Mouse (Mus musculus) CD4-positive helper T cell, adult 2 months (primary cell): ENCODE measurements around the gene Zfp64.
"Not testable (repeated sequence)": the region's sequence is repeated elsewhere in the genome, so short reads cannot be mapped to it uniquely, and the experiment has no call there.

Experiments used
- DNase-seq: peaks from one replicate; pipeline ENCODE4 v3.0.0-alpha.2; 2012; ENCODE audit warnings: low read depth, missing footprints, low spot score

Zfp64 gene

GRCm38 (mm10) chr2:168895531-168895930 lies 59.9 kb downstream of the Zfp64 start:
- no peak for DNase-seq

GRCm38 (mm10) chr2:168894738-168895137 lies 60.6 kb downstream of the Zfp64 start:
- DNase-seq, result no peak

GRCm38 (mm10) chr2:168892057-168892456 lies 63.3 kb downstream of the Zfp64 start:
- DNase-seq, result no peak

- no peak for DNase-seq
These were observed 70.7 kb downstream of the Zfp64 start for GRCm38 (mm10) chr2:168884641-168885040.

- no peak for DNase-seq
These were observed 72.4 kb downstream of the Zfp64 start for GRCm38 (mm10) chr2:168882997-168883396.

- peak; percentile 12 for DNase-seq
These were observed 73.5 kb downstream of the Zfp64 start for GRCm38 (mm10) chr2:168881927-168882326.

GRCm38 (mm10) chr2:168879573-168879972 lies 75.8 kb downstream of the Zfp64 start:
- DNase-seq, result no peak

- no peak for DNase-seq
These were observed 76.7 kb downstream of the Zfp64 start for GRCm38 (mm10) chr2:168878708-168879107.

- DNase-seq, result no peak
These were observed 77.2 kb downstream of the Zfp64 start for GRCm38 (mm10) chr2:168878158-168878557.

GRCm38 (mm10) chr2:168876631-168877030 lies 78.8 kb downstream of the Zfp64 start:
- no peak for DNase-seq

- no peak for DNase-seq
These were observed 80.9 kb downstream of the Zfp64 start for GRCm38 (mm10) chr2:168874498-168874897.

GRCm38 (mm10) chr2:168871767-168872511 lies 83.4 kb downstream of the Zfp64 start:
- no peak for DNase-seq

- DNase-seq, result peak; percentile 12
These were observed 84.9 kb downstream of the Zfp64 start for GRCm38 (mm10) chr2:168870480-168870879.

- no peak for DNase-seq
These were observed 88.4 kb downstream of the Zfp64 start for GRCm38 (mm10) chr2:168866942-168867341.

- no peak for DNase-seq
These were observed 89.0 kb downstream of the Zfp64 start for GRCm38 (mm10) chr2:168866436-168866835.

GRCm38 (mm10) chr2:168864905-168865304 lies 90.5 kb downstream of the Zfp64 start:
- no peak for DNase-seq

- no peak for DNase-seq
These were observed 92.7 kb downstream of the Zfp64 start for GRCm38 (mm10) chr2:168862694-168863093.

- DNase-seq, result no peak
These were observed 94.3 kb downstream of the Zfp64 start for GRCm38 (mm10) chr2:168860922-168861740.

- no peak for DNase-seq
These were observed 95.2 kb downstream of the Zfp64 start for GRCm38 (mm10) chr2:168860032-168860691.

GRCm38 (mm10) chr2:168856638-168857037 lies 98.7 kb downstream of the Zfp64 start:
- DNase-seq, result no peak

- no peak for DNase-seq
These were observed 100.6 kb downstream of the Zfp64 start for GRCm38 (mm10) chr2:168854777-168855176.

- DNase-seq, result not testable (repeated sequence)
These were observed 101.5 kb downstream of the Zfp64 start for GRCm38 (mm10) chr2:168853869-168854268.
